Mouse (Mus musculus): Measurements from ENCODE around the gene Eif4a1. TPM values are rescaled to one million over a fixed set of nuclear protein-coding genes. Genes with fewer than 3 reads are reported as not detected.
"Not testable (repeated sequence)": the region's sequence is repeated elsewhere in the genome, so short reads cannot be mapped to it uniquely, and the experiment has no call there.

Eif4a1 gene
- polyA plus RNA-seq, 1 experiment from 2014 or later, result 678 TPM

- no peak overlapping the region for H3K4me3 ChIP-seq
- no peak for DNase-seq (ENCODE audit: low spot score)
Observed at GRCm38 (mm10) chr11:69708614-69709265, 36.5 kb upstream of the Eif4a1 start.

GRCm38 (mm10) chr11:69707873-69708381 lies 35.7 kb upstream of the Eif4a1 start:
- Histone ChIP-seq H3K4me3 (no peak overlapping the region), H3K36me3 (no peaks in the 10 kb centered on the region), H3K27me3 (ENCODE audit: low read depth, poor library complexity, severe bottlenecking) (no peaks in the 10 kb centered on the region), H3K9me3 (replicated peaks) (no peaks in the 10 kb centered on the region), H3K4me1 (peaks cover 22% of the 10 kb centered on the region), H3K27ac (no peak overlapping the region)
- 92% methylated on average over 4 of the region's 4 CpGs for WGBS
- DNase-seq (ENCODE audit: low spot score), result no peak

More at GRCm38 (mm10) chr11:69708614-69709265, 36.5 kb upstream of the Eif4a1 start:
- Histone ChIP-seq H3K9me3 (replicated peaks) (no peaks in the 10 kb centered on the region), H3K27me3 (ENCODE audit: low read depth, poor library complexity, severe bottlenecking) (no peaks in the 10 kb centered on the region), H3K36me3 (no peaks in the 10 kb centered on the region), H3K27ac (0 out of 2 replicates have a peak overlapping the region, but pooled peaks have one; percentile 53), H3K4me1 (peaks cover 30% of the 10 kb centered on the region)
- WGBS, result 71% methylated on average over 3 of the region's 3 CpGs

- DNase-seq (ENCODE audit: low spot score), result no peak
- peaks cover 22% of the 10 kb centered on the region for H3K4me1 ChIP-seq
- 88% methylated on average over 4 of the region's 4 CpGs for WGBS
- H3K36me3 ChIP-seq, result no peaks in the 10 kb centered on the region
- H3K27ac ChIP-seq, result no peak overlapping the region
- H3K9me3 ChIP-seq (replicated peaks), result no peaks in the 10 kb centered on the region
- no peak overlapping the region for H3K4me3 ChIP-seq
- H3K27me3 ChIP-seq (ENCODE audit: low read depth, poor library complexity, severe bottlenecking), result no peaks in the 10 kb centered on the region
Observed at GRCm38 (mm10) chr11:69707480-69707847, 35.2 kb upstream of the Eif4a1 start.

GRCm38 (mm10) chr11:69706775-69707479 lies 34.7 kb upstream of the Eif4a1 start:
- no peaks in the 10 kb centered on the region for H3K36me3 ChIP-seq
- H3K9me3 ChIP-seq (replicated peaks), result no peaks in the 10 kb centered on the region
- H3K27ac ChIP-seq, result no peak overlapping the region
- H3K4me3 ChIP-seq, result no peak overlapping the region
- peaks cover 22% of the 10 kb centered on the region for H3K4me1 ChIP-seq
- no peaks in the 10 kb centered on the region for H3K27me3 ChIP-seq (ENCODE audit: low read depth, poor library complexity, severe bottlenecking)
- no peak for DNase-seq (ENCODE audit: low spot score)
- 48% methylated on average over 6 of the region's 6 CpGs for WGBS

- no peak for DNase-seq (ENCODE audit: low spot score)
- Histone ChIP-seq H3K4me3 (no peak overlapping the region), H3K9me3 (replicated peaks) (no peaks in the 10 kb centered on the region), H3K27ac (no peak overlapping the region), H3K36me3 (no peaks in the 10 kb centered on the region), H3K4me1 (peaks cover 18% of the 10 kb centered on the region), H3K27me3 (ENCODE audit: low read depth, poor library complexity, severe bottlenecking) (no peaks in the 10 kb centered on the region)
- 47% methylated on average over 2 of the region's 2 CpGs for WGBS
Observed at GRCm38 (mm10) chr11:69704613-69705010, 32.4 kb upstream of the Eif4a1 start.

GRCm38 (mm10) chr11:69703814-69704612 lies 31.8 kb upstream of the Eif4a1 start:
- Histone ChIP-seq H3K27me3 (ENCODE audit: low read depth, poor library complexity, severe bottlenecking) (no peaks in the 10 kb centered on the region), H3K4me1 (peaks cover 12% of the 10 kb centered on the region), H3K36me3 (no peaks in the 10 kb centered on the region), H3K4me3 (no peak overlapping the region), H3K9me3 (replicated peaks) (no peaks in the 10 kb centered on the region), H3K27ac (no peak overlapping the region)
- DNase-seq (ENCODE audit: low spot score), result no peak
- 76% methylated on average over 8 of the region's 8 CpGs for WGBS

- H3K36me3 ChIP-seq; H3K27ac ChIP-seq; H3K27me3 ChIP-seq (ENCODE audit: low read depth, poor library complexity, severe bottlenecking); H3K4me1 ChIP-seq; H3K9me3 ChIP-seq (replicated peaks); DNase-seq (ENCODE audit: low spot score); H3K4me3 ChIP-seq: not testable (repeated sequence)
- 76% methylated on average over 3 of the region's 3 CpGs for WGBS
Observed at GRCm38 (mm10) chr11:69703381-69703780, 31.2 kb upstream of the Eif4a1 start.

- H3K36me3 ChIP-seq; H3K4me1 ChIP-seq; H3K27me3 ChIP-seq (ENCODE audit: low read depth, poor library complexity, severe bottlenecking); H3K9me3 ChIP-seq (replicated peaks); DNase-seq (ENCODE audit: low spot score); H3K4me3 ChIP-seq; H3K27ac ChIP-seq: not testable (repeated sequence)
- 92% methylated on average over 10 of the region's 10 CpGs for WGBS
Observed at GRCm38 (mm10) chr11:69702886-69703285, 30.7 kb upstream of the Eif4a1 start.

- no peak overlapping the region for H3K27ac ChIP-seq
- DNase-seq (ENCODE audit: low spot score), result no peak
- peaks cover 16% of the 10 kb centered on the region for H3K4me1 ChIP-seq
- H3K36me3 ChIP-seq, result no peaks in the 10 kb centered on the region
- no peaks in the 10 kb centered on the region for H3K9me3 ChIP-seq (replicated peaks)
- WGBS, result 71% methylated on average over 1 of the region's 1 CpGs
- H3K27me3 ChIP-seq (ENCODE audit: low read depth, poor library complexity, severe bottlenecking), result no peaks in the 10 kb centered on the region
- no peak overlapping the region for H3K4me3 ChIP-seq
Observed at GRCm38 (mm10) chr11:69699595-69699994, 27.4 kb upstream of the Eif4a1 start.

- Histone ChIP-seq H3K9me3 (replicated peaks) (no peaks in the 10 kb centered on the region), H3K27ac (no peak overlapping the region), H3K27me3 (ENCODE audit: low read depth, poor library complexity, severe bottlenecking) (no peaks in the 10 kb centered on the region), H3K4me3 (no peak overlapping the region), H3K4me1 (peaks cover 17% of the 10 kb centered on the region), H3K36me3 (no peaks in the 10 kb centered on the region)
- DNase-seq (ENCODE audit: low spot score), result no peak
- whole genome bisulfite sequencing, result 74% methylated on average over 5 of the region's 5 CpGs
Observed at GRCm38 (mm10) chr11:69698574-69698973, 26.4 kb upstream of the Eif4a1 start.

- Histone ChIP-seq H3K27ac (no peak overlapping the region), H3K27me3 (ENCODE audit: low read depth, poor library complexity, severe bottlenecking) (no peaks in the 10 kb centered on the region), H3K36me3 (no peaks in the 10 kb centered on the region), H3K4me1 (peaks cover 22% of the 10 kb centered on the region), H3K9me3 (replicated peaks) (no peaks in the 10 kb centered on the region), H3K4me3 (no peak overlapping the region)
- WGBS, result 86% methylated on average over 3 of the region's 3 CpGs
- DNase-seq (ENCODE audit: low spot score), result no peak
Observed at GRCm38 (mm10) chr11:69697396-69697795, 25.2 kb upstream of the Eif4a1 start.

- Histone ChIP-seq H3K4me3 (peak within 1 kb of the TSS; percentile 69), H3K27ac (peak within 1 kb of the TSS; percentile 90), H3K4me1 (peaks cover 22% of the 10 kb centered on the region), H3K27me3 (ENCODE audit: low read depth, poor library complexity, severe bottlenecking) (no peaks in the 10 kb centered on the region; the same call in 1 of the 2 replicates), H3K36me3 (no peaks in the 10 kb centered on the region), H3K9me3 (replicated peaks) (no peaks in the 10 kb centered on the region)
- peak; percentile 79 for DNase-seq (ENCODE audit: low spot score)
- 2% methylated on average over 41 of the region's 41 CpGs for WGBS
Observed at GRCm38 (mm10) chr11:69695361-69696181, 23.3 kb upstream of the Eif4a1 start, which contains the start of the genes Tnfsf12 and Tnfsfm13. Gene Tnfsf12 (minus strand): TSS chr11:69695849. Gene Tnfsfm13 (minus strand): TSS chr11:69696098.

Data from limb, embryonic 10.5 days (tissue).